Mouse (Mus musculus) brain, embryonic 14.5 days (tissue): ENCODE results near the gene Nup43.

Experiments
- CTCF ChIP-seq: fragments of 200-500 bp; IDR thresholded peaks from 2 replicates; pipeline ENCODE4 v1.5.1; 2012; ENCODE audit warnings: inconsistent platforms, mild to moderate bottlenecking, moderate library complexity, borderline replicate concordance; ENCODE audit not compliant: insufficient read depth, insufficient read length; ENCODE audit errors: extremely low read depth
- POLR2A ChIP-seq: fragments of 200-500 bp; IDR thresholded peaks from 2 replicates; pipeline ENCODE4 v1.6.1; 2012; ENCODE audit warnings: mild to moderate bottlenecking, inconsistent platforms, borderline replicate concordance; ENCODE audit not compliant: poor library complexity, insufficient read depth, insufficient read length, severe bottlenecking; ENCODE audit errors: extremely low read depth

DNA sequence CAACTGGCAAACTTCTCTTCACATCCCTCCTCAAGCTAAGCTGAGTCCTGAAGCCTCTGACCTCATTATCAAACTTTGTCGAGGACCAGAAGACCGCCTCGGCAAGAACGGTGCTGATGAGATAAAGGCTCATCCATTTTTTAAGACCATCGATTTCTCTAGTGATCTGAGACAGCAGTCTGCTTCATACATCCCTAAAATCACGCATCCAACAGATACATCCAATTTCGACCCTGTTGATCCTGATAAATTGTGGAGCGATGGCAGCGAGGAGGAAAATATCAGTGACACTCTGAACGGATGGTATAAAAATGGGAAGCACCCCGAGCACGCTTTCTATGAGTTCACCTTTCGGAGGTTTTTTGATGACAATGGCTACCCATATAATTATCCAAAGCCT, 45.2 kb downstream of the Nup43 start:
- TF ChIP-seq CTCF (no peak), POLR2A (no peak)
